Mouse (Mus musculus): ENCODE results near the gene Cfap77. TPM values are rescaled to one million over a fixed set of nuclear protein-coding genes. Genes with fewer than 3 reads are reported as not detected.
A peak's percentile ranks its signal among the peaks of the same experiment; 100 is the strongest.
"Not testable (repeated sequence)": the region's sequence is repeated elsewhere in the genome, so short reads cannot be mapped to it uniquely, and the experiment has no call there.

Gene Cfap77
- polyA plus RNA-seq (2014; fragmentation: Nextera tagmentation; extraction: Ambion mirVana), result 0.29 and 0.79 TPM in 2 replicates

DNA sequence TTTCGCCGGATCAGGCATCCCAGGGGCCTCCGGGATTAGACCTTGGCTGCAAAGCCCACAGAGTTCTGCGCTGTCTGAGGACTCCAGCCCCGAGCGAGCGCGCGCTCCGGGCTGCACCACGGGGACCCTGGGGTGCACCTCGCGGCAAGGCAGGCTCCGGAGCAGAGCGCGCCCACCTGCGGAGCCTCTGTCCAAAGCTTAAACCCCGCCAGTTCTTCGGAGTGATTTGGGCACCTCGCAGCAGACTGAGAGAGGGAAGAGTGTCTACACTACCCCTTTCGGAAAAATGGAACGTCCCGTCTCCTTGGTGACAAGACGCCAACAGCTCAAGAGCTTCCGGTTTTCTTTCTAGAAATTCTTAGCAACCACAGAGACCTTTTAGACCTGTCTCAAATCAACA, at the start of gene Cfap77:
TSS of gene Cfap77 (minus strand) at position 76 of the 400 bp plus-strand sequence.
- under 1% methylated on average over 25 of the region's 25 CpGs for WGBS
- ATAC-seq (ENCODE audit: low read depth) (peak; percentile 51), DNase-seq (ENCODE audit: low spot score) (peak; percentile 84)
- Histone ChIP-seq H3K4me1 (ENCODE audit: control insufficient read depth, insufficient read depth, low read length) (no peaks in the 10 kb centered on the region), H3K27me3 (replicated peaks; ENCODE audit: control insufficient read depth, insufficient read depth, low read length) (peaks cover 13% of the 10 kb centered on the region; the same call in 1 of the 2 replicates), H3K4me2 (ENCODE audit: low read depth, low read length) (peak within 1 kb of the TSS; percentile 60), H3K27ac (replicated peaks; ENCODE audit: low read depth, low read length) (no peak within 1 kb of the TSS), H3K4me3 (ENCODE audit: low read depth, low read length) (peak within 1 kb of the TSS; percentile 40), H3K9me3 (ENCODE audit: control insufficient read depth, low read length) (no peaks in the 10 kb centered on the region), H3K9ac (ENCODE audit: low read depth, low read length) (peak within 1 kb of the TSS; percentile 56), H3K36me3 (ENCODE audit: control insufficient read depth, insufficient read depth, low read length) (no peaks in the 10 kb centered on the region)

- H3K27me3 ChIP-seq (replicated peaks; ENCODE audit: control insufficient read depth, insufficient read depth, low read length); ATAC-seq (ENCODE audit: low read depth); H3K4me2 ChIP-seq (ENCODE audit: low read depth, low read length); H3K4me3 ChIP-seq (ENCODE audit: low read depth, low read length); DNase-seq (ENCODE audit: low spot score); H3K9me3 ChIP-seq (ENCODE audit: control insufficient read depth, low read length); H3K9ac ChIP-seq (ENCODE audit: low read depth, low read length); H3K27ac ChIP-seq (replicated peaks; ENCODE audit: low read depth, low read length); H3K4me1 ChIP-seq (ENCODE audit: control insufficient read depth, insufficient read depth, low read length); H3K36me3 ChIP-seq (ENCODE audit: control insufficient read depth, insufficient read depth, low read length): not testable (repeated sequence)
- 85% methylated on average over 9 of the region's 10 CpGs for WGBS
These were observed 47.8 kb upstream of the Cfap77 start for GRCm38 (mm10) chr2:29102416-29103377.

DNA sequence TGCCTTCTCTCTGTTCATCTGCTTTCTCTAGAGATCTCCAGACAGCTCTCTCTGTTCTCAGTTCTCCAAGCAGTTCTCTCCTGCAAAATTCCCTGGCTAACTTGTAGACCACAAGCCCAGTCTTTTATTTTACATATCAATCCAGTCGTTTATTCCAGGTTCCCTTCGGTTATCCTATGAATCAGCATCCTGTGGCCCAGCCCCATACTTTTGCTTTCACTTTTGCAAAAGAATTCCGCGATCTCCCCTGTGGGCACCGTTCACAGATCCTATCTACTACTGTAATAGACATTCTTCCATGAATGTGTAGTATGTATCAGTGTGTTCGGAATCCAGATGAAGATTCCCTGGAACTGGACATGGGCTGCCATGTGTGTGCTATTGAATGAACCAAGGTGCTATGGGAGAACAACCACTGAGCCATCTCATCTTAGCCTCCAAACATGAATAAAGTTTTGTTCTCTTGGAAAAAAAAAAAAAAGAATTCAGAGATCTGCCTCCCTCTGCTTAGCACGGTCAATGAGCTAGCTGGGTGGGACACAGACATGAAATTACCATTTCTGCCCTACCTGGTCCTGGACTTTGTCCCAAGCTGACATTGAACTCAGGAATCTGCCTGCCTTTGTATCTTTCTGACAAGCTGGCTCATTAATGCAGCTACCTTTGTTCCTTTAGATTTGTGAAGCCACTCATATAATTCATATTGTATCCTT, 46.1 kb upstream of the Cfap77 start:
- Histone ChIP-seq H3K4me1 (ENCODE audit: control insufficient read depth, insufficient read depth, low read length) (no peaks in the 10 kb centered on the region), H3K36me3 (ENCODE audit: control insufficient read depth, insufficient read depth, low read length) (no peaks in the 10 kb centered on the region), H3K9me3 (ENCODE audit: control insufficient read depth, low read length) (no peaks in the 10 kb centered on the region), H3K27me3 (replicated peaks; ENCODE audit: control insufficient read depth, insufficient read depth, low read length) (no peaks in the 10 kb centered on the region), H3K4me2 (ENCODE audit: low read depth, low read length) (no peak overlapping the region), H3K9ac (ENCODE audit: low read depth, low read length) (no peak overlapping the region), H3K27ac (replicated peaks; ENCODE audit: low read depth, low read length) (no peak overlapping the region), H3K4me3 (ENCODE audit: low read depth, low read length) (no peak overlapping the region)
- DNase-seq (ENCODE audit: low spot score) (no peak), ATAC-seq (ENCODE audit: low read depth) (no peak)
- WGBS, result 72% methylated on average over 7 of the region's 7 CpGs

- no peak overlapping the region for H3K4me2 ChIP-seq (ENCODE audit: low read depth, low read length)
- 87% methylated on average over 14 of the region's 14 CpGs for WGBS
- no peak overlapping the region for H3K4me3 ChIP-seq (ENCODE audit: low read depth, low read length)
These were observed 44.8 kb upstream of the Cfap77 start for GRCm38 (mm10) chr2:29099646-29100045.

GRCm38 (mm10) chr2:29098786-29099185, 43.9 kb upstream of the Cfap77 start:
- no peak overlapping the region for H3K9ac ChIP-seq (ENCODE audit: low read depth, low read length)
- DNase-seq (ENCODE audit: low spot score) (no peak), ATAC-seq (ENCODE audit: low read depth) (no peak)
- no peak overlapping the region for H3K27ac ChIP-seq (replicated peaks; ENCODE audit: low read depth, low read length)
- no peaks in the 10 kb centered on the region for H3K9me3 ChIP-seq (ENCODE audit: control insufficient read depth, low read length)
- no peak overlapping the region for H3K4me3 ChIP-seq (ENCODE audit: low read depth, low read length)
- H3K4me1 ChIP-seq (ENCODE audit: control insufficient read depth, insufficient read depth, low read length), result no peaks in the 10 kb centered on the region
- H3K4me2 ChIP-seq (ENCODE audit: low read depth, low read length), result no peak overlapping the region
- WGBS, result 75% methylated on average over 7 of the region's 8 CpGs
- H3K27me3 ChIP-seq (replicated peaks; ENCODE audit: control insufficient read depth, insufficient read depth, low read length), result no peaks in the 10 kb centered on the region
- no peaks in the 10 kb centered on the region for H3K36me3 ChIP-seq (ENCODE audit: control insufficient read depth, insufficient read depth, low read length)

More at GRCm38 (mm10) chr2:29099646-29100045, 44.8 kb upstream of the Cfap77 start:
- Histone ChIP-seq H3K4me1 (ENCODE audit: control insufficient read depth, insufficient read depth, low read length) (no peaks in the 10 kb centered on the region), H3K9ac (ENCODE audit: low read depth, low read length) (no peak overlapping the region), H3K27me3 (replicated peaks; ENCODE audit: control insufficient read depth, insufficient read depth, low read length) (no peaks in the 10 kb centered on the region), H3K9me3 (ENCODE audit: control insufficient read depth, low read length) (no peaks in the 10 kb centered on the region), H3K36me3 (ENCODE audit: control insufficient read depth, insufficient read depth, low read length) (no peaks in the 10 kb centered on the region), H3K27ac (replicated peaks; ENCODE audit: low read depth, low read length) (no peak overlapping the region)
- ATAC-seq (ENCODE audit: low read depth), result no peak
- no peak for DNase-seq (ENCODE audit: low spot score)

DNA sequence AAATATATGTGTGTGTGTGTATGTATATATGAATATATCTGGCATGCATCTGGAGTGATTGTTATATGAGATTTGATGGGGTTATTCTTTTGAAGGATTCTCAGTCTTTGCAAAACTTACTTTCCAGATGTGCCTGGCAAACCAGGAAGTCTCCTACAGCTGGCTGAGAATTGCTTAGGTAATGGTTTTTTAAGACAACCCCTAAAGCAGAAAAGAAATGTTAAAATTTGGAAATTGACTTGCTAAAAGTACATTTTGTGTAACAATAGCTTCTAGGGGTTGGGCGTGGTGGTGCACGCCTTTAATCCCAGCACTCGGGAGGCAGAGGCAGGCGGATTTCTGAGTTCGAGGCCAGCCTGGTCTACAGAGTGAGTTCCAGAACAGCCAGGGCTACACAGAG, 43.1 kb upstream of the Cfap77 start:
- not testable (repeated sequence) for H3K9ac ChIP-seq (ENCODE audit: low read depth, low read length); ATAC-seq (ENCODE audit: low read depth)
- 96% methylated on average over 5 of the region's 5 CpGs for WGBS

DNA sequence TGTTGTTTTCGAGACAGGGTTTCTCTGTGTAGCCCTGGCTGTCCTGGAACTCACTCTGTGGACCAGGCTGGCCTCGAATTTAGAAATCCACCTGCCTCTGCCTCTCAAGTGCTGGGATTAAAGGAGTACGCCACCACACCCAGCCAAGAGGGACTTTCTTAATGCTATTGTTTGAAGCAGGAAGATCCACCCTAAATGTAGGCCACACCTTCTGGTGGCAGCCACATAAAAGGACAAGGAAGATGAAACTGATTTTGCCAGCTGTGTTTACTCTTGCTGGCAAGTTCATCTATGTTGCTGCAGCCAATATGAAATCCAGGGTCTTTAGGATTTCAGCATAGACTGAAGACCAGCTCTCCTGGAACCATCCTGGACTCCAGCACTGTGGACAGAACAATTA, 42.6 kb upstream of the Cfap77 start:
- H3K27me3 ChIP-seq (replicated peaks; ENCODE audit: control insufficient read depth, insufficient read depth, low read length), result no peaks in the 10 kb centered on the region
- whole genome bisulfite sequencing, result 81% methylated on average over 3 of the region's 3 CpGs

More for the DNA sequence above, 43.1 kb upstream of the Cfap77 start:
- not testable (repeated sequence) for DNase-seq (ENCODE audit: low spot score); H3K9me3 ChIP-seq (ENCODE audit: control insufficient read depth, low read length); H3K36me3 ChIP-seq (ENCODE audit: control insufficient read depth, insufficient read depth, low read length); H3K27ac ChIP-seq (replicated peaks; ENCODE audit: low read depth, low read length); H3K27me3 ChIP-seq (replicated peaks; ENCODE audit: control insufficient read depth, insufficient read depth, low read length); H3K4me2 ChIP-seq (ENCODE audit: low read depth, low read length); H3K4me1 ChIP-seq (ENCODE audit: control insufficient read depth, insufficient read depth, low read length); H3K4me3 ChIP-seq (ENCODE audit: low read depth, low read length)

GRCm38 (mm10) chr2:29096751-29097150, 41.9 kb upstream of the Cfap77 start:
- no peak for ATAC-seq (ENCODE audit: low read depth)

More for the DNA sequence above, 42.6 kb upstream of the Cfap77 start:
- Histone ChIP-seq H3K4me2 (ENCODE audit: low read depth, low read length) (no peak overlapping the region), H3K4me1 (ENCODE audit: control insufficient read depth, insufficient read depth, low read length) (no peaks in the 10 kb centered on the region), H3K27ac (replicated peaks; ENCODE audit: low read depth, low read length) (no peak overlapping the region), H3K36me3 (ENCODE audit: control insufficient read depth, insufficient read depth, low read length) (no peaks in the 10 kb centered on the region), H3K4me3 (ENCODE audit: low read depth, low read length) (no peak overlapping the region), H3K9ac (ENCODE audit: low read depth, low read length) (no peak overlapping the region), H3K9me3 (ENCODE audit: control insufficient read depth, low read length) (no peaks in the 10 kb centered on the region)
- ATAC-seq (ENCODE audit: low read depth), result no peak
- DNase-seq (ENCODE audit: low spot score), result no peak

More at GRCm38 (mm10) chr2:29096751-29097150, 41.9 kb upstream of the Cfap77 start:
- no peaks in the 10 kb centered on the region for H3K4me1 ChIP-seq (ENCODE audit: control insufficient read depth, insufficient read depth, low read length)
- no peaks in the 10 kb centered on the region for H3K36me3 ChIP-seq (ENCODE audit: control insufficient read depth, insufficient read depth, low read length)
- H3K27me3 ChIP-seq (replicated peaks; ENCODE audit: control insufficient read depth, insufficient read depth, low read length), result no peaks in the 10 kb centered on the region
- H3K9ac ChIP-seq (ENCODE audit: low read depth, low read length), result no peak overlapping the region
- H3K4me3 ChIP-seq (ENCODE audit: low read depth, low read length), result no peak overlapping the region
- 69% methylated on average over 4 of the region's 4 CpGs for WGBS
- no peak overlapping the region for H3K27ac ChIP-seq (replicated peaks; ENCODE audit: low read depth, low read length)
- H3K9me3 ChIP-seq (ENCODE audit: control insufficient read depth, low read length), result no peaks in the 10 kb centered on the region
- no peak for DNase-seq (ENCODE audit: low spot score)
- H3K4me2 ChIP-seq (ENCODE audit: low read depth, low read length), result no peak overlapping the region

All from embryonic facial prominence, embryonic 14.5 days (tissue).